Mouse (Mus musculus) kidney, embryonic 14.5 days (tissue): ENCODE data around the gene Dnaic1. TPM values are rescaled to one million over a fixed set of nuclear protein-coding genes. Genes with fewer than 3 reads are reported as not detected.

Experiments used
- ATAC-seq: fragments of 200-750 bp; cut with Nextera tagmentation; 2 replicates; pipeline ENCODE4 v1.8.0; 2017; ENCODE audit warnings: moderate number of reproducible peaks, mild to moderate bottlenecking, moderate TSS enrichment, moderate library complexity; ENCODE audit not compliant: low FRiP score, low TSS enrichment
- H3K27ac ChIP-seq: fragments of 300-500 bp; sonication (generic); 2 replicates; pipeline ENCODE4 v1.5.1; 2014; ENCODE audit warnings: low read depth, mild to moderate bottlenecking, low read length, moderate library complexity, mixed read lengths
- H3K27me3 ChIP-seq: fragments of 300-500 bp; sonication (generic); 2 replicates; pipeline ENCODE4 v1.6.1; 2014; ENCODE audit warnings: mild to moderate bottlenecking, low read length; ENCODE audit not compliant: control insufficient read depth, insufficient read depth
- H3K36me3 ChIP-seq: fragments of 300-500 bp; sonication (generic); 2 replicates; pipeline ENCODE4 v1.6.1; 2014; ENCODE audit warnings: low read length, mixed read lengths; ENCODE audit not compliant: control insufficient read depth, insufficient read depth
- H3K4me1 ChIP-seq: fragments of 300-500 bp; sonication (generic); 2 replicates; pipeline ENCODE4 v1.6.1; 2014; ENCODE audit warnings: low read length, mixed read lengths; ENCODE audit not compliant: control insufficient read depth, insufficient read depth
- H3K4me2 ChIP-seq: fragments of 300-500 bp; sonication (generic); replicated peaks from 2 replicates; pipeline ENCODE4 v1.6.1; 2014; ENCODE audit warnings: low read depth, mild to moderate bottlenecking, low read length
- H3K4me3 ChIP-seq: fragments of 300-500 bp; sonication (generic); 2 replicates; pipeline ENCODE4 v1.5.1; 2014; ENCODE audit warnings: mild to moderate bottlenecking, low read length
- H3K9ac ChIP-seq: fragments of 300-500 bp; sonication (generic); 2 replicates; pipeline ENCODE4 v1.6.1; 2014; ENCODE audit warnings: low read depth, mild to moderate bottlenecking, low read length, moderate library complexity
- H3K9me3 ChIP-seq: fragments of 300-500 bp; sonication (generic); 2 replicates; pipeline ENCODE4 v1.6.1; 2016; ENCODE audit warnings: low read length; ENCODE audit not compliant: control insufficient read depth
- WGBS: fragments of 180-500 bp; shearing (Covaris S2); extraction: QIAGEN DNeasy Blood & Tissue Kit; methylation state at CpG from one replicate; pipeline ENCODE4 v1.1.7; 2014; 5-methylcytosine and 5-hydroxymethylcytosine counted together
- polyA plus RNA-seq: library from polyadenylated mRNA; unstranded; fragments of >200 nt; fragmentation: Nextera tagmentation; extraction: Ambion mirVana; gene quantifications from 2 replicates; pipeline ENCODE4 v1.2.1, GENCODE M21; 2014

Dnaic1 gene
- polyA plus RNA-seq, 1 experiment from 2014 or later, result 2.2 TPM

DNA sequence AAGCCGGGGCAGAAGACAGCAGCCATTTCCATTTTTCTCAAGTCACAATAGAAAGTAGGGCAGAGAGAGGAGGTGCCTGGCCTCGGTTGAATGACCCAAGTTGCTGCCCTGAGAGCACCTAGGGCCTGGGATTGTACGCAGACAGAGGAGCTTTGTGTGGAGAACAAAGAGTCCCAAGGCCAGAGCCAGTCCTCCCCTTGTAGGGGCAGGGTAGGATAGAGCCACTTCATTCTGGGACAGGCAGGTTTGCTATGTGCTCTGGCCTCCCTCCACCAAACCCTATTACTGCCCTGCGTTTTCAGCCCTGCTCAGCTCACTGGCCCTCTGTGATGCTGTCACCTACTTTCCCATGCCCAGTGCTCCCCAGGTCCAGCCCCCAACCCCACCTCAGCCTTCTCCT is 78.6 kb downstream of the Dnaic1 start:
- H3K27me3 ChIP-seq, result no peaks in the 10 kb centered on the region; the same call in 1 of the 2 replicates
- no peak overlapping the region for H3K4me3 ChIP-seq
- H3K4me1 ChIP-seq, result no peaks in the 10 kb centered on the region
- WGBS, result 57% methylated on average over 4 of the region's 4 CpGs
- no peak overlapping the region for H3K27ac ChIP-seq
- H3K9me3 ChIP-seq, result 0 out of 2 replicates have a peak, but pooled peaks cover 2% of the 10 kb centered on the region
- no peak overlapping the region for H3K4me2 ChIP-seq
- H3K9ac ChIP-seq, result no peak overlapping the region
- no peak for ATAC-seq
- H3K36me3 ChIP-seq, result no peaks in the 10 kb centered on the region

DNA sequence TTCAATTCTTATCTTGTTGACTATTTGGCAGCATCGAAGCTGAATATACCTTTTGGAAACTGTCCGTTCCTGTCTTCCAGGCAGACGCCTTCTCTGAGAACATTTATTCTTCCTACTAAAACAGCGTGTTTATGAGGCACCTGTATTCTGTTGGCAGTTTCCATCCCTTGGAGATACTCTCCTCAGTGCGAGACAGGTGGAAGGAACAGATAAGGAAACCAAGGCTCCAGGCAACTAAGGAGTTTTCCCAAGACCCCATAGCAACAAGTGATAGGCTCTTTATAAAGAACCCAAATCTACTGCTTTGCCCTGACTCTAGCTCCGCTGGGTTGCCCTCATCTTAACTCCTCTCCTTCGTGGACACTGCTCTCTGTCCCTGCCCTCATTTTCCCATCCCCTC is 79.1 kb downstream of the Dnaic1 start:
- Histone ChIP-seq H3K4me3 (no peak overlapping the region), H3K9me3 (0 out of 2 replicates have a peak, but pooled peaks cover 2% of the 10 kb centered on the region), H3K9ac (no peak overlapping the region), H3K4me1 (no peaks in the 10 kb centered on the region), H3K27me3 (no peaks in the 10 kb centered on the region; the same call in 1 of the 2 replicates), H3K36me3 (no peaks in the 10 kb centered on the region), H3K4me2 (no peak overlapping the region), H3K27ac (no peak overlapping the region)
- 70% methylated on average over 7 of the region's 7 CpGs for WGBS
- no peak for ATAC-seq

DNA sequence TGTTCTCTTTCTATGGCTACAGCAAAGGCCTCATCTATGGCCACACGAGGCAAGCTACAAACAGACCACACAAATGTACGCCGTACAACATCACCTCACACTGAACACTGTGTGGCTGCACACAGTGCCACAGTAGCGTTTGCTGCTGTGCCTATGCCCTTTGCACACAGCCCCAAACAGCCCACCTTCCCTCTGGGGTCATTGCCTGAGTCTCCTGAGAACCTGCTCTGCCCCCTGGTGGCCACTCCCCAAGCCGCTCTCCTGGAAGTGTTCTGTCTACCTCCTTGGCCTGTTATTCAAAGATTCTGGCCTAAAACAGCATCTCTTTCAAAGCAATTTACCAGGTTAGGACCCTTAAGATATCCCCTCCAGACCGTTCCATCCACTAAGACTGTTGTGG is 83.7 kb downstream of the Dnaic1 start:
- Histone ChIP-seq H3K9me3 (no peaks in the 10 kb centered on the region), H3K27me3 (no peaks in the 10 kb centered on the region; the same call in 1 of the 2 replicates), H3K4me1 (peaks cover 4% of the 10 kb centered on the region; the same call in 1 of the 2 replicates), H3K27ac (no peak overlapping the region), H3K4me2 (no peak overlapping the region), H3K4me3 (no peak overlapping the region), H3K9ac (no peak overlapping the region), H3K36me3 (peaks cover 12% of the 10 kb centered on the region; the same call in 1 of the 2 replicates)
- WGBS, result 38% methylated on average over 6 of the region's 6 CpGs
- ATAC-seq, result peak; percentile 41

DNA sequence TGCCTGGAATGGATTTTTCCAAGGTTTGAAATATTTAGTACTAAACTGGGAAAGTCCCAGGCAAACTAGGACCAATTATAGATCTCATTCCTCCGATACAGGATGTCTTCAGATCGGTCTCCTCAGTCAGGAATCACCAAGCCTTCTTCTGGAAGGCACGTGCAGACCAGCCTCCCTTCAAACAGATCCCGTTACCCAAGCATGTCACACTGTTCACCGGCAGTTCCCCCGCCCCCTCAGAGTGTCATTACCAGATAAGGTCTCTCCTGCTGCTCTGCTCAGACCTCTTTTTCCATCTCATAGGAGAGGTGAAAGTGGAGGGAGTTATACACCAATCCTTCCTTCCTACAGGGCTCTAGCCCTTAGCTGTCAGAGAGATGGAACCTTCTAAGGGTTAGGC is 84.2 kb downstream of the Dnaic1 start:
- Histone ChIP-seq H3K27me3 (no peaks in the 10 kb centered on the region; the same call in 1 of the 2 replicates), H3K4me3 (no peak overlapping the region), H3K4me2 (no peak overlapping the region), H3K9ac (no peak overlapping the region), H3K9me3 (no peaks in the 10 kb centered on the region), H3K4me1 (peaks cover 5% of the 10 kb centered on the region; the same call in 1 of the 2 replicates), H3K27ac (no peak overlapping the region), H3K36me3 (peaks cover 12% of the 10 kb centered on the region; the same call in 1 of the 2 replicates)
- WGBS, result 48% methylated on average over 6 of the region's 6 CpGs
- ATAC-seq, result 0 out of 2 replicates have a peak, but pooled peaks have one; percentile 3

DNA sequence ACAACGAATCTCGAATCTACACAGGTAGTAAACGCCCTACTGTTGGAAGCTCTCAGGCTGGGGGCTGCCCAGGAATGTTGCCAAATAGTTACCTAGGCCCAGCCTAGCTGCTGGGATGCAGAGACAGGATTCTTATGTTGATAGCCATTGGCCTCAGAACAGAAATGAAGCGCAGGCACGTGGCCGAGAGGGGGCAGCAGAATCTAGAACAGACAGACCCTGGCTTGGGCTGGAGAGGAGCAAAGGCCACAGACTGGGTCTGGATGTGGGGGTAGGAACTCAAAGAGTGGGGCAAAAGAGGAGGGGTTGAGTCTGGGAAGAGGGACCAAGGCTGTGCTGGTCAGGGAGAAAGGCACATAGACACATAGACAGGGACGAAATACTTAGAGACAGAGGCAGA is 84.6 kb downstream of the Dnaic1 start:
- peaks cover 10% of the 10 kb centered on the region for H3K4me1 ChIP-seq
- no peak overlapping the region for H3K4me2 ChIP-seq
- no peaks in the 10 kb centered on the region for H3K9me3 ChIP-seq
- 12% methylated on average over 7 of the region's 7 CpGs for WGBS
- no peak overlapping the region for H3K4me3 ChIP-seq
- H3K36me3 ChIP-seq, result peaks cover 12% of the 10 kb centered on the region; the same call in 1 of the 2 replicates
- H3K27me3 ChIP-seq, result no peaks in the 10 kb centered on the region
- no peak overlapping the region for H3K27ac ChIP-seq
- H3K9ac ChIP-seq, result no peak overlapping the region
- peak; percentile 13; the same call in 1 of the 2 replicates for ATAC-seq

DNA sequence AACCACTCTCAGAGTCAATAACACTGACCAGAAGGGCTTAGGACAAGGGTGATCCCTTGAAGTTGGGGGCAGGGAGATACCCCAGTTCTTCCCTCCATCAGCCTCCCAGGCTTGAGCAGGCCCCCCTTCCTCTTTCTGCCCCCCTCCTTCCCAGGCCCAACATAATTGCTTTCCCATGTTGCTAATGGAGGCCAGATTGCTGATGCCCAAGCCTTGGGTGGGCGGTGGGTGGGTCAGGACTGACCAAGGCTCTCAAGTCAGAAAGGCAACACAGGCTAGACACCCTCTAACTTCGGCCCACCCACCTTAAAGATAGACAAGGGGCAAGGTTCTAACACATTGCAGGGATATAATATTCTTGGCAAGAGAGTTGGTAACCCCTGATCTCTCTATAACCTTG is 86.0 kb downstream of the Dnaic1 start:
- no peak overlapping the region for H3K27ac ChIP-seq
- H3K9ac ChIP-seq, result no peak overlapping the region
- WGBS, result 85% methylated on average over 2 of the region's 2 CpGs
- peaks cover 12% of the 10 kb centered on the region; the same call in 1 of the 2 replicates for H3K36me3 ChIP-seq
- ATAC-seq, result no peak
- H3K4me3 ChIP-seq, result no peak overlapping the region
- H3K4me2 ChIP-seq, result no peak overlapping the region
- H3K27me3 ChIP-seq, result no peaks in the 10 kb centered on the region
- no peaks in the 10 kb centered on the region for H3K9me3 ChIP-seq
- peaks cover 22% of the 10 kb centered on the region for H3K4me1 ChIP-seq

DNA sequence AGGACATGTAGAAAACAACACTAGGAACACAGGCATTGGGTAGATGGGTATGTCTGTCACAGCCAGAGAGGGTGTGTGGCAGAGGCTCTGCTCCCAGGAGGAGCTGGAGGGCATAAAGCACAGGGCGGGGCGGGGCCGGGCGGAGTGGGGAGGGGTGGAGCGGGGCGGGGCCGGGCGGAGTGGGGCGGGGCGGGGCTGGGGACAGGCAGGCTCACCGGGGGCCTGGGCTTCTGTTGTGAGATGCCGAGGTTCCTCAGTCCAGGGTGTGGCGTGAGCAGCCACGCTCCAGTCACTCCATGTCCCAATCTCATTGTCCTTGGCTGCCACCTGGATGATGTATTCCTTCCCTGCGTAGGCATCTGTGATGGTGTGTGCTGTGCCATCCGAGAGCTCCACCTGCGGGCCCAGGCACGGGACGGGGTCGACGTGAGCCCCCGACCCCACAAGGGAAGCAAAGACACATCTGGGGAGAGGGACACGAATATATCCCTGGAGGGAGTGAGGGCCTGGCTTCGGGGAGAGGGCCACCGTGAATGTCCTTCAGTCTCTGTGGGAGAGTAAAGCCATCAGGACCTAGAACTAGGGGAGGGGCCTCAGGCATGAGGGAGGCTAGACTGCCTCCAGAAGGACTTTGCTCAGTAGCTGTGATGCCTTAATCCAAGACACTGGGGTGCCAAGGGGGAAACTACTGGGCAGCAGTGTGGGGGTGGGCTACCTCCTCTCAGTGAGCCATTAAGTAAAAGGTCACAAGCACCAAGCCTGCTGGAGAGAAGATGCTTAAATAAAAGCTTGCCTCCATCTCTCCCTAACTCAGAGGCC is 89.2 kb downstream of the Dnaic1 start:
- Histone ChIP-seq H3K27me3 (no peaks in the 10 kb centered on the region), H3K4me2 (peak overlapping the region; percentile 8; the same call in 1 of the 2 replicates), H3K4me3 (no peak overlapping the region), H3K9me3 (no peaks in the 10 kb centered on the region), H3K27ac (peak overlapping the region; percentile 52; the same call in 1 of the 2 replicates), H3K4me1 (peaks cover 52% of the 10 kb centered on the region), H3K36me3 (peaks cover 12% of the 10 kb centered on the region; the same call in 1 of the 2 replicates), H3K9ac (no peak overlapping the region)
- 16% methylated on average over 23 of the region's 25 CpGs for WGBS
- ATAC-seq, result peak; percentile 41; the same call in 1 of the 2 replicates

DNA sequence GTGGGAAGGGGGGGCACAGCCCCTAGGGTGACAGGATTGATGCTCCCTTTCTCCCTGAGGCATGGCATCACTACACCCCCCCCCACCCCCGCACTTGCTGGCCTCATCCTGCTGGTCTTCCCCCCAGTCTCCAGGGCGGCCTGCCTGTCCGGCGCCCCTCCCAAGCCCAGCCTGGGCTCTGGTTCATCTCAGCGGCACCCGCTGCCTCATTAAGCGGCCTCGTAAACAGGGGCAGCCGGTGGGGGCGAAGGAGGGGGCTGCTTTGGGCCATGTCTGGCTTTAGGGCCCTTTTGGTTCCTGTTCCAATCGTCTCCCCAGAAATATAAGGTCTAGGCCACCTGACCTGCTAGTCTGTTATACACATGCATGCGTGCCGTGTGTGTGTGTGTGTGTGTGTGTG is 90.0 kb downstream of the Dnaic1 start:
- H3K4me1 ChIP-seq, result peaks cover 59% of the 10 kb centered on the region

More for the DNA sequence above, 90.0 kb downstream of the Dnaic1 start:
- no peak overlapping the region for H3K9ac ChIP-seq
- 0 out of 2 replicates have a peak overlapping the region, but pooled peaks have one; percentile 52 for H3K27ac ChIP-seq
- H3K27me3 ChIP-seq, result no peaks in the 10 kb centered on the region
- WGBS, result 57% methylated on average over 13 of the region's 13 CpGs
- no peak overlapping the region for H3K4me3 ChIP-seq
- ATAC-seq, result no peak
- no peak overlapping the region for H3K4me2 ChIP-seq
- peaks cover 12% of the 10 kb centered on the region; the same call in 1 of the 2 replicates for H3K36me3 ChIP-seq
- H3K9me3 ChIP-seq, result no peaks in the 10 kb centered on the region
